Mouse (Mus musculus): Measurements from ENCODE around the gene Rpp25. TPM values are rescaled to one million over a fixed set of nuclear protein-coding genes. Genes with fewer than 3 reads are reported as not detected.

The Rpp25 gene
- 7.0 and 8.1 TPM in 2 replicates for polyA plus RNA-seq (2015; fragmentation: Nextera tagmentation; extraction: Ambion mirVana)

GRCm38 (mm10) chr9:57503622-57504380 lies at the start of gene Rpp25:
Rpp25 (plus strand) TSS chr9:57504026.
- Histone ChIP-seq H3K4me2 (replicated peaks) (peak within 1 kb of the TSS; percentile 95), H3K9me3 (no peaks in the 10 kb centered on the region), H3K4me1 (replicated peaks) (peaks cover 36% of the 10 kb centered on the region), H3K4me3 (replicated peaks) (peak within 1 kb of the TSS; percentile 46), H3K27me3 (replicated peaks) (peaks cover 69% of the 10 kb centered on the region), H3K9ac (peak within 1 kb of the TSS; percentile 39), H3K36me3 (no peaks in the 10 kb centered on the region), H3K27ac (no peak within 1 kb of the TSS)
- under 1% methylated on average over 46 of the region's 46 CpGs for WGBS
- ATAC-seq, result peak; percentile 86

- Histone ChIP-seq H3K4me1 (replicated peaks) (0 out of 2 replicates have a peak, but pooled peaks cover 5% of the 10 kb centered on the region), H3K4me2 (replicated peaks) (no peak overlapping the region), H3K27ac (no peak overlapping the region), H3K4me3 (replicated peaks) (no peak overlapping the region), H3K9ac (no peak overlapping the region), H3K36me3 (no peaks in the 10 kb centered on the region), H3K27me3 (replicated peaks) (no peaks in the 10 kb centered on the region), H3K9me3 (no peaks in the 10 kb centered on the region)
- 97% methylated on average over 2 of the region's 2 CpGs for WGBS
- no peak for ATAC-seq
Measured at GRCm38 (mm10) chr9:57459707-57460106, 44.1 kb upstream of the Rpp25 start.

- Histone ChIP-seq H3K9me3 (no peaks in the 10 kb centered on the region), H3K4me2 (replicated peaks) (peak overlapping the region; percentile 26; the same call in 1 of the 2 replicates), H3K27ac (peak overlapping the region; percentile 40), H3K27me3 (replicated peaks) (no peaks in the 10 kb centered on the region), H3K9ac (no peak overlapping the region), H3K4me3 (replicated peaks) (no peak overlapping the region), H3K36me3 (no peaks in the 10 kb centered on the region), H3K4me1 (replicated peaks) (peaks cover 13% of the 10 kb centered on the region)
- 62% methylated on average over 6 of the region's 6 CpGs for WGBS
- ATAC-seq, result peak; percentile 78
Measured at GRCm38 (mm10) chr9:57462866-57463265, 41.0 kb upstream of the Rpp25 start.

- Histone ChIP-seq H3K9ac (no peak overlapping the region), H3K27ac (no peak overlapping the region), H3K27me3 (replicated peaks) (no peaks in the 10 kb centered on the region), H3K9me3 (no peaks in the 10 kb centered on the region), H3K4me2 (replicated peaks) (no peak overlapping the region), H3K36me3 (no peaks in the 10 kb centered on the region), H3K4me1 (replicated peaks) (peaks cover 13% of the 10 kb centered on the region), H3K4me3 (replicated peaks) (no peak overlapping the region)
- 32% methylated on average over 3 of the region's 3 CpGs for WGBS
- no peak for ATAC-seq
Measured at GRCm38 (mm10) chr9:57466101-57466500, 37.7 kb upstream of the Rpp25 start.

GRCm38 (mm10) chr9:57467271-57467771 lies 36.5 kb upstream of the Rpp25 start:
- peak; percentile 32 for ATAC-seq
- no peaks in the 10 kb centered on the region for H3K36me3 ChIP-seq
- H3K4me3 ChIP-seq (replicated peaks), result peak overlapping the region; percentile 75
- H3K4me2 ChIP-seq (replicated peaks), result peak overlapping the region; percentile 88
- H3K27ac ChIP-seq, result 0 out of 2 replicates have a peak overlapping the region, but pooled peaks have one; percentile 60
- H3K4me1 ChIP-seq (replicated peaks), result peaks cover 13% of the 10 kb centered on the region
- 2% methylated on average over 18 of the region's 18 CpGs for WGBS
- peak overlapping the region; percentile 71 for H3K9ac ChIP-seq
- no peaks in the 10 kb centered on the region for H3K9me3 ChIP-seq
- no peaks in the 10 kb centered on the region for H3K27me3 ChIP-seq (replicated peaks)

- H3K36me3 ChIP-seq, result no peaks in the 10 kb centered on the region
- H3K27me3 ChIP-seq (replicated peaks), result no peaks in the 10 kb centered on the region
- H3K9ac ChIP-seq, result peak within 1 kb of the TSS; percentile 71
- 1% methylated on average over 48 of the region's 48 CpGs for WGBS
- peak within 1 kb of the TSS; percentile 88 for H3K4me2 ChIP-seq (replicated peaks)
- H3K4me3 ChIP-seq (replicated peaks), result peak within 1 kb of the TSS; percentile 75
- peaks cover 13% of the 10 kb centered on the region for H3K4me1 ChIP-seq (replicated peaks)
- peak; percentile 89 for ATAC-seq
- H3K27ac ChIP-seq, result 0 out of 2 replicates have a peak within 1 kb of the TSS, but pooled peaks have one; percentile 60
- no peaks in the 10 kb centered on the region for H3K9me3 ChIP-seq
Measured at GRCm38 (mm10) chr9:57467896-57468549, 35.8 kb upstream of the Rpp25 start, which contains the start of gene Scamp5. Scamp5 (minus strand) TSS chr9:57468060.

GRCm38 (mm10) chr9:57468914-57469313 lies 34.9 kb upstream of the Rpp25 start:
- Histone ChIP-seq H3K4me3 (replicated peaks) (no peak overlapping the region), H3K9ac (no peak overlapping the region), H3K4me2 (replicated peaks) (no peak overlapping the region), H3K9me3 (no peaks in the 10 kb centered on the region), H3K36me3 (no peaks in the 10 kb centered on the region), H3K27me3 (replicated peaks) (no peaks in the 10 kb centered on the region), H3K27ac (no peak overlapping the region), H3K4me1 (replicated peaks) (peaks cover 8% of the 10 kb centered on the region)
- ATAC-seq, result no peak
- WGBS, result 58% methylated on average over 4 of the region's 4 CpGs

- H3K4me3 ChIP-seq (replicated peaks), result no peak overlapping the region
- ATAC-seq, result peak; percentile 56; the same call in 1 of the 2 replicates
- no peaks in the 10 kb centered on the region for H3K9me3 ChIP-seq
- H3K9ac ChIP-seq, result no peak overlapping the region
- no peaks in the 10 kb centered on the region for H3K36me3 ChIP-seq
- H3K4me2 ChIP-seq (replicated peaks), result no peak overlapping the region
- 14% methylated on average over 7 of the region's 7 CpGs for WGBS
- H3K4me1 ChIP-seq (replicated peaks), result no peaks in the 10 kb centered on the region
- H3K27ac ChIP-seq, result no peak overlapping the region
- H3K27me3 ChIP-seq (replicated peaks), result no peaks in the 10 kb centered on the region; the same call in 1 of the 2 replicates
Measured at GRCm38 (mm10) chr9:57485774-57486173, 18.1 kb upstream of the Rpp25 start.

GRCm38 (mm10) chr9:57487807-57488206 lies 16.0 kb upstream of the Rpp25 start:
- 67% methylated on average over 7 of the region's 7 CpGs for WGBS
- Histone ChIP-seq H3K4me3 (replicated peaks) (no peak overlapping the region), H3K9me3 (no peaks in the 10 kb centered on the region), H3K27me3 (replicated peaks) (no peaks in the 10 kb centered on the region; the same call in 1 of the 2 replicates), H3K9ac (no peak overlapping the region), H3K27ac (no peak overlapping the region), H3K4me2 (replicated peaks) (no peak overlapping the region), H3K4me1 (replicated peaks) (no peaks in the 10 kb centered on the region), H3K36me3 (no peaks in the 10 kb centered on the region)
- no peak for ATAC-seq

GRCm38 (mm10) chr9:57493532-57493931 lies 10.3 kb upstream of the Rpp25 start:
- Histone ChIP-seq H3K4me1 (replicated peaks) (no peaks in the 10 kb centered on the region), H3K4me3 (replicated peaks) (no peak overlapping the region), H3K4me2 (replicated peaks) (no peak overlapping the region), H3K27ac (no peak overlapping the region), H3K9me3 (no peaks in the 10 kb centered on the region), H3K9ac (no peak overlapping the region), H3K36me3 (no peaks in the 10 kb centered on the region), H3K27me3 (replicated peaks) (no peaks in the 10 kb centered on the region)
- WGBS, result 91% methylated on average over 2 of the region's 2 CpGs
- ATAC-seq, result no peak

GRCm38 (mm10) chr9:57494970-57495369 lies 8.9 kb upstream of the Rpp25 start:
- no peaks in the 10 kb centered on the region for H3K9me3 ChIP-seq
- ATAC-seq, result no peak

GRCm38 (mm10) chr9:57497236-57497635 lies 6.6 kb upstream of the Rpp25 start:
- peaks cover 3% of the 10 kb centered on the region; the same call in 1 of the 2 replicates for H3K4me1 ChIP-seq (replicated peaks)
- no peak for ATAC-seq

More at GRCm38 (mm10) chr9:57494970-57495369, 8.9 kb upstream of the Rpp25 start:
- no peak overlapping the region for H3K9ac ChIP-seq
- peaks cover 6% of the 10 kb centered on the region; the same call in 1 of the 2 replicates for H3K27me3 ChIP-seq (replicated peaks)
- no peak overlapping the region for H3K4me2 ChIP-seq (replicated peaks)
- H3K4me3 ChIP-seq (replicated peaks), result no peak overlapping the region
- H3K36me3 ChIP-seq, result no peaks in the 10 kb centered on the region
- no peaks in the 10 kb centered on the region for H3K4me1 ChIP-seq (replicated peaks)
- no peak overlapping the region for H3K27ac ChIP-seq

More at GRCm38 (mm10) chr9:57497236-57497635, 6.6 kb upstream of the Rpp25 start:
- no peaks in the 10 kb centered on the region for H3K9me3 ChIP-seq
- 54% methylated on average over 5 of the region's 5 CpGs for WGBS
- no peak overlapping the region for H3K4me2 ChIP-seq (replicated peaks)
- H3K36me3 ChIP-seq, result no peaks in the 10 kb centered on the region
- no peak overlapping the region for H3K27ac ChIP-seq
- no peak overlapping the region for H3K9ac ChIP-seq
- H3K27me3 ChIP-seq (replicated peaks), result peaks cover 28% of the 10 kb centered on the region
- no peak overlapping the region for H3K4me3 ChIP-seq (replicated peaks)
